Mouse (Mus musculus): ENCODE data around the gene Mief2. TPM values are rescaled to one million over a fixed set of nuclear protein-coding genes. Genes with fewer than 3 reads are reported as not detected.

The Mief2 gene
- polyA plus RNA-seq, 1 experiment, result not detected

DNA sequence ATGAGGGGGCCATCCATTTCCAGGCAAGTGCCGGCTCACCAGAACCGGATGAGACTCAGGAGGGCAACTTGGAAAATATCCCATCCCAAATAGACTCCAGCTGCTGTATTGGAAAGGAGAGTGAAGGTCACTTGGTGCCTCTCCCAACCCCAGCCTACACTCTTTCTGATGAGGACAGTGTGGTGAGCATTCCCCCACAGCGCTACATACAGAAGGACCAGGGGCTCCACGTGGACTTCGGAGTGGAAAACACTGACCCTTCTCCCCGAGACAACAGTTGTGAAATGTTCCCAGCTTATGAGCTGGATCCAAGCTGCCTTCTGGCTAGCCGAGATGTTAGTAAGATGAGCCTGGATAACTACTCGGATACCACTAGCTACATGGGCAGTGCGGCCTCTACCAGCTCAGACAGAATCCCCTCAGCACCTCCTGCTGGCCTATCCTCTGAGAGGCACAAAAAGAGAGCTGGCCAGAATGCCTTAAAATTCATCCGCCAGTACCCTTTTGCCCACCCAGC is 51.5 kb downstream of the Mief2 start:
- Histone ChIP-seq H3K4me1 (ENCODE audit: control insufficient read depth, insufficient read depth, low read length) (peaks cover 39% of the 10 kb centered on the region), H3K4me3 (ENCODE audit: insufficient read depth, low read depth, low read length) (no peak overlapping the region), H3K27ac (ENCODE audit: insufficient read depth, low read depth, low read length) (no peak overlapping the region)
- TF ChIP-seq CTCF (IDR thresholded peaks at IDR 0.05; ENCODE audit: insufficient read depth, low read depth, low read length), result no peak
- TF ChIP-seq POLR2A (IDR thresholded peaks at IDR 0.05; ENCODE audit: insufficient read depth, low read depth, low read length), result no peak
- 90% methylated on average over 10 of the region's 10 CpGs for WGBS

Other genes with a start within 250 kb of the Mief2 start
- not detected in 2 replicates for gene Alkbh5, start 192.0 kb upstream of the Mief2 start, polyA plus RNA-seq (2012; ENCODE audit: insufficient read depth, insufficient read length, low replicate concordance, missing spikeins)
- not detected in 2 replicates for gene Llgl1, start 28.7 kb upstream of the Mief2 start, polyA plus RNA-seq (2012; ENCODE audit: insufficient read depth, insufficient read length, low replicate concordance, missing spikeins)
- not detected in 2 replicates for gene Flii, start 1.1 kb upstream of the Mief2 start, polyA plus RNA-seq (2012; ENCODE audit: insufficient read depth, insufficient read length, low replicate concordance, missing spikeins)
- gene Top3a, start 49.0 kb downstream of the Mief2 start, polyA plus RNA-seq (2012; ENCODE audit: insufficient read depth, insufficient read length, low replicate concordance, missing spikeins), result not detected in 2 replicates
- gene Smcr8, start 49.1 kb downstream of the Mief2 start, polyA plus RNA-seq (2012; ENCODE audit: insufficient read depth, insufficient read length, low replicate concordance, missing spikeins), result not detected in 2 replicates
- gene Shmt1, start 83.3 kb downstream of the Mief2 start, polyA plus RNA-seq (2012; ENCODE audit: insufficient read depth, insufficient read length, low replicate concordance, missing spikeins), result not detected in 2 replicates
- not detected in 2 replicates for gene Dhrs7b, start 102.2 kb downstream of the Mief2 start, polyA plus RNA-seq (2012; ENCODE audit: insufficient read depth, insufficient read length, low replicate concordance, missing spikeins)
- gene Tmem11, start 150.9 kb downstream of the Mief2 start, polyA plus RNA-seq (2012; ENCODE audit: insufficient read depth, insufficient read length, low replicate concordance, missing spikeins), result not detected in 2 replicates
- gene Natd1, start 186.4 kb downstream of the Mief2 start, polyA plus RNA-seq (2012; ENCODE audit: insufficient read depth, insufficient read length, low replicate concordance, missing spikeins), result not detected in 2 replicates
- not detected in 2 replicates for gene Map2k3, start 203.6 kb downstream of the Mief2 start, polyA plus RNA-seq (2012; ENCODE audit: insufficient read depth, insufficient read length, low replicate concordance, missing spikeins)

Measured in olfactory bulb, adult 2 months (tissue).